Mouse (Mus musculus): Measurements from ENCODE around the gene Metap1d. TPM values are rescaled to one million over a fixed set of nuclear protein-coding genes. Genes with fewer than 3 reads are reported as not detected.

The Metap1d gene
- polyA plus RNA-seq, 1 experiment, result 7.3 TPM

- H3ac ChIP-seq (ENCODE audit: control insufficient read depth, insufficient read length), result no peak overlapping the region
- no peak overlapping the region for H3K4me3 ChIP-seq
- peak overlapping the region; percentile 57 for H3K4me2 ChIP-seq (ENCODE audit: low read depth)
- TF ChIP-seq REST (IDR thresholded peaks at IDR 0.05; ENCODE audit: insufficient read depth, insufficient read length) (no peak), SRF (IDR thresholded peaks at IDR 0.05; ENCODE audit: control insufficient read depth, insufficient read length, low read depth) (peak; percentile 85), TCF3 (IDR thresholded peaks at IDR 0.05; ENCODE audit: insufficient read length, low read depth) (no peak), USF1 (IDR thresholded peaks at IDR 0.05; ENCODE audit: low read depth) (no peak), TCF12 (IDR thresholded peaks at IDR 0.05; ENCODE audit: insufficient read depth, poor library complexity, severe bottlenecking) (no peak), E2F4 (IDR thresholded peaks at IDR 0.05; ENCODE audit: insufficient read depth) (no peak), MYOD1 (IDR thresholded peaks at IDR 0.05; ENCODE audit: control insufficient read depth in 1 of 3, insufficient read length in 2 of 3, low read depth in 2 of 3) (no peak), MYOG (IDR thresholded peaks at IDR 0.05; ENCODE audit: control insufficient read depth in 1 of 3, insufficient read depth in 1 of 3, insufficient read length in 2 of 3, low read depth in 2 of 3) (peak in 1 of 3 experiments; percentile 56), POLR2A (IDR thresholded peaks at IDR 0.05; ENCODE audit: insufficient read length, low read depth) (no peak), POLR2AphosphoS2 (IDR thresholded peaks at IDR 0.05; ENCODE audit: insufficient read length, low read depth) (no peak)
- H3K27me3 ChIP-seq (ENCODE audit: control insufficient read depth, insufficient read depth, insufficient read length), result no peaks in the 10 kb centered on the region
- H3K36me3 ChIP-seq (ENCODE audit: control insufficient read depth, insufficient read depth), result no peaks in the 10 kb centered on the region
- H3K79me2 ChIP-seq (ENCODE audit: control insufficient read depth, insufficient read depth), result no peaks in the 10 kb centered on the region
Observed at GRCm38 (mm10) chr2:71474345-71474744, 21.3 kb downstream of the Metap1d start.

GRCm38 (mm10) chr2:71475311-71475710 is 22.2 kb downstream of the Metap1d start:
- Histone ChIP-seq H3K79me2 (ENCODE audit: control insufficient read depth, insufficient read depth) (no peaks in the 10 kb centered on the region), H3K36me3 (ENCODE audit: control insufficient read depth, insufficient read depth) (no peaks in the 10 kb centered on the region), H3K27me3 (ENCODE audit: control insufficient read depth, insufficient read depth, insufficient read length) (no peaks in the 10 kb centered on the region), H3K4me2 (ENCODE audit: low read depth) (no peak overlapping the region), H3ac (ENCODE audit: control insufficient read depth, insufficient read length) (no peak overlapping the region), H3K4me3 (no peak overlapping the region)
- no peak for TF ChIP-seq MAX (IDR thresholded peaks at IDR 0.05; ENCODE audit: low read depth)
- TF ChIP-seq USF1 (IDR thresholded peaks at IDR 0.05; ENCODE audit: low read depth), result no peak
- TF ChIP-seq POLR2A (IDR thresholded peaks at IDR 0.05; ENCODE audit: insufficient read length, low read depth), result no peak
- no peak for TF ChIP-seq POLR2AphosphoS2 (IDR thresholded peaks at IDR 0.05; ENCODE audit: insufficient read length, low read depth)
- TF ChIP-seq TCF12 (IDR thresholded peaks at IDR 0.05; ENCODE audit: insufficient read depth, poor library complexity, severe bottlenecking), result no peak
- TF ChIP-seq REST (IDR thresholded peaks at IDR 0.05; ENCODE audit: insufficient read depth, insufficient read length), result no peak
- no peak for TF ChIP-seq MYOD1 (IDR thresholded peaks at IDR 0.05; ENCODE audit: control insufficient read depth in 1 of 3, insufficient read length in 2 of 3, low read depth in 2 of 3)
- no peak for TF ChIP-seq SRF (IDR thresholded peaks at IDR 0.05; ENCODE audit: control insufficient read depth, insufficient read length, low read depth)
- TF ChIP-seq E2F4 (IDR thresholded peaks at IDR 0.05; ENCODE audit: insufficient read depth), result no peak
- TF ChIP-seq CEBPB (IDR thresholded peaks at IDR 0.05; ENCODE audit: insufficient read depth, poor library complexity, severe bottlenecking), result no peak
- no peak for TF ChIP-seq TCF3 (IDR thresholded peaks at IDR 0.05; ENCODE audit: insufficient read length, low read depth)

- Histone ChIP-seq H3K36me3 (ENCODE audit: control insufficient read depth, insufficient read depth) (no peaks in the 10 kb centered on the region), H3K4me2 (ENCODE audit: low read depth) (no peak overlapping the region), H3ac (ENCODE audit: control insufficient read depth, insufficient read length) (no peak overlapping the region), H3K27me3 (ENCODE audit: control insufficient read depth, insufficient read depth, insufficient read length) (no peaks in the 10 kb centered on the region), H3K79me2 (ENCODE audit: control insufficient read depth, insufficient read depth) (no peaks in the 10 kb centered on the region), H3K4me3 (no peak overlapping the region)
- no peak for TF ChIP-seq TCF12 (IDR thresholded peaks at IDR 0.05; ENCODE audit: insufficient read depth, poor library complexity, severe bottlenecking)
- no peak for TF ChIP-seq SRF (IDR thresholded peaks at IDR 0.05; ENCODE audit: control insufficient read depth, insufficient read length, low read depth)
- no peak for TF ChIP-seq MAX (IDR thresholded peaks at IDR 0.05; ENCODE audit: low read depth)
- TF ChIP-seq POLR2A (IDR thresholded peaks at IDR 0.05; ENCODE audit: insufficient read length, low read depth), result no peak
- no peak for TF ChIP-seq E2F4 (IDR thresholded peaks at IDR 0.05; ENCODE audit: insufficient read depth)
- TF ChIP-seq CEBPB (IDR thresholded peaks at IDR 0.05; ENCODE audit: insufficient read depth, poor library complexity, severe bottlenecking), result no peak
- no peak for TF ChIP-seq REST (IDR thresholded peaks at IDR 0.05; ENCODE audit: insufficient read depth, insufficient read length)
- TF ChIP-seq MYOD1 (IDR thresholded peaks at IDR 0.05; ENCODE audit: control insufficient read depth in 1 of 3, insufficient read length in 2 of 3, low read depth in 2 of 3), result no peak
- TF ChIP-seq TCF3 (IDR thresholded peaks at IDR 0.05; ENCODE audit: insufficient read length, low read depth), result no peak
- TF ChIP-seq USF1 (IDR thresholded peaks at IDR 0.05; ENCODE audit: low read depth), result no peak
- no peak for TF ChIP-seq MYOG (IDR thresholded peaks at IDR 0.05; ENCODE audit: control insufficient read depth in 1 of 3, insufficient read depth in 1 of 3, insufficient read length in 2 of 3, low read depth in 2 of 3)
Observed at GRCm38 (mm10) chr2:71475760-71476159, 22.7 kb downstream of the Metap1d start.

- Histone ChIP-seq H3ac (ENCODE audit: control insufficient read depth, insufficient read length) (no peak overlapping the region), H3K36me3 (ENCODE audit: control insufficient read depth, insufficient read depth) (no peaks in the 10 kb centered on the region), H3K79me2 (ENCODE audit: control insufficient read depth, insufficient read depth) (no peaks in the 10 kb centered on the region), H3K4me2 (ENCODE audit: low read depth) (no peak overlapping the region), H3K4me3 (no peak overlapping the region), H3K27me3 (ENCODE audit: control insufficient read depth, insufficient read depth, insufficient read length) (no peaks in the 10 kb centered on the region)
- TF ChIP-seq MYOD1 (IDR thresholded peaks at IDR 0.05; ENCODE audit: control insufficient read depth in 1 of 3, insufficient read length in 2 of 3, low read depth in 2 of 3) (no peak), POLR2AphosphoS2 (IDR thresholded peaks at IDR 0.05; ENCODE audit: insufficient read length, low read depth) (no peak), TCF3 (IDR thresholded peaks at IDR 0.05; ENCODE audit: insufficient read length, low read depth) (no peak), REST (IDR thresholded peaks at IDR 0.05; ENCODE audit: insufficient read depth, insufficient read length) (no peak), POLR2A (IDR thresholded peaks at IDR 0.05; ENCODE audit: insufficient read length, low read depth) (no peak), USF1 (IDR thresholded peaks at IDR 0.05; ENCODE audit: low read depth) (no peak), MYOG (IDR thresholded peaks at IDR 0.05; ENCODE audit: control insufficient read depth in 1 of 3, insufficient read depth in 1 of 3, insufficient read length in 2 of 3, low read depth in 2 of 3) (no peak), CEBPB (IDR thresholded peaks at IDR 0.05; ENCODE audit: insufficient read depth, poor library complexity, severe bottlenecking) (no peak), SRF (IDR thresholded peaks at IDR 0.05; ENCODE audit: control insufficient read depth, insufficient read length, low read depth) (no peak), E2F4 (IDR thresholded peaks at IDR 0.05; ENCODE audit: insufficient read depth) (no peak), MAX (IDR thresholded peaks at IDR 0.05; ENCODE audit: low read depth) (no peak), TCF12 (IDR thresholded peaks at IDR 0.05; ENCODE audit: insufficient read depth, poor library complexity, severe bottlenecking) (no peak)
Observed at GRCm38 (mm10) chr2:71477787-71478186, 24.7 kb downstream of the Metap1d start.

All from myocyte (in vitro differentiated cells).